Mouse (Mus musculus) spleen, postnatal 10 days (tissue): ENCODE measurements around the gene AL731706.1.
"Not testable (repeated sequence)": the region's sequence is repeated elsewhere in the genome, so short reads cannot be mapped to it uniquely, and the experiment has no call there.

ENCODE experiments used
- DNase-seq, 2 experiments: peaks; one replicate each; pipeline ENCODE4 v3.0.0; 2021 to 2022; ENCODE audit warnings: low spot score in 2 of 2

The AL731706.1 gene

DNA sequence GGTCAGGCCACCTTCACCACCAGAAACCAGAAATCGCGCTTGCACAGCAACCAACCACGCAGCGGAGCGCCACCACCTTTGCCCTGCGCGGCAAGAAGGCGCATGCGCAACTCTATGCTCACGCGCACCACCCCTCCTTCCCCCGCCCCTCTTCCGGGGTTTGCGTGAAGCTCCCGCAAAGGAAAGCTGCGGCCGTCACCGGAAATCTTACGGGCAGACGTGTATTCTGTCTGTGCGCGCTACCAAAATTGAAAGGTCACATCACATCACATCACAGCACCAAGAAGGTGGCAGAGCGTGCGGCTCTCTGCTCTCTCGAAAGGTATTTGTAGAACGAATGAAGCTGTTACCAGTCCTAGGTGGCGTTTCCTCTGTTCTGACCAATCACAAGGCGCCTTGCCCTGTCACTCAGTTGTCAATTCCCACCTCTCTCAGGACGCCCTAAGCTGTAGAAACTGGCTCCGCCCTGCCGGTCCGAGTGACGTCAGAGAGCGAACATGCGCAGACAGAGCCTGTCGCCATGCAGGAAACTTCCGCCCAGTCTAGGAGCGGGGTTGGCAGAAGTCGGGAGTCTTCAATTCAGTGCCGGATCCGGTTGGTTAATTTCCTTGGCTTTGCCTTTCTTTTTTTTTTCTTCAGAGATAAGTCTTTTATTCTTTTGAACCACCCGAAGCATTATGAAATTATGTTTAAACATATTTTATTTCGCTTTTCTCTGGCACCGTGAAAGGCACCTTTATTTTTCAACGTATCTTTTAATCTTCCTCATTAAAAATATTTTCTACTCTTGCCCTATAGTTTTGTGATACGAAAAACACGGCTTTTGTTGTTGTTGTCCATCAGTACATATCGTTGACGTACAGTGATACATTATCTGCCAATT is at the start of gene AL731706.1, which contains the start of the genes Slx4ip and Mkks:
Gene AL731706.1, minus strand, starts transcription at position 322 of the 883 bp plus-strand sequence.
Gene Slx4ip, plus strand, starts transcription at position 151 of the 883 bp plus-strand sequence.
Gene Mkks, minus strand, starts transcription at position 322 of the 883 bp plus-strand sequence.
- peak; percentile 98 to 99 for DNase-seq

DNA sequence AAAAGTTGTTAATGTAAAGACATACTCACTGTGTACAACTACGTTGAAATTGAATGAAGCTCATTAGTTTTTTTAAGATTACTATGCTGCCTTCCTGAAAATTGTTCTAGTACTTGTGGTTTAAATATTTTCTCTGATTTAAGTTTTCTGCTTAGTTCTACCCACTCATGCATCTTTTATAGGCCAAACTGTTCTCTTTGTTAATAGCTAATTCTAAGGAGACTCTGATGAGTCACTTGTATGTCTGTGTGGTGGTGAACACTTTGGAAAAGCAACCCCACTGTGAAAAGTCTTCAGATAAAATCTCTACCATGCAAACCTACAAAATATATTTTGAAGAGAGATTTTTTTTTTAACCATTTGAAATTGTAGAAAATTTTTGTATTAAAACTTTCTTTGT is 47.1 kb upstream of the AL731706.1 start:
- no peak for DNase-seq

DNA sequence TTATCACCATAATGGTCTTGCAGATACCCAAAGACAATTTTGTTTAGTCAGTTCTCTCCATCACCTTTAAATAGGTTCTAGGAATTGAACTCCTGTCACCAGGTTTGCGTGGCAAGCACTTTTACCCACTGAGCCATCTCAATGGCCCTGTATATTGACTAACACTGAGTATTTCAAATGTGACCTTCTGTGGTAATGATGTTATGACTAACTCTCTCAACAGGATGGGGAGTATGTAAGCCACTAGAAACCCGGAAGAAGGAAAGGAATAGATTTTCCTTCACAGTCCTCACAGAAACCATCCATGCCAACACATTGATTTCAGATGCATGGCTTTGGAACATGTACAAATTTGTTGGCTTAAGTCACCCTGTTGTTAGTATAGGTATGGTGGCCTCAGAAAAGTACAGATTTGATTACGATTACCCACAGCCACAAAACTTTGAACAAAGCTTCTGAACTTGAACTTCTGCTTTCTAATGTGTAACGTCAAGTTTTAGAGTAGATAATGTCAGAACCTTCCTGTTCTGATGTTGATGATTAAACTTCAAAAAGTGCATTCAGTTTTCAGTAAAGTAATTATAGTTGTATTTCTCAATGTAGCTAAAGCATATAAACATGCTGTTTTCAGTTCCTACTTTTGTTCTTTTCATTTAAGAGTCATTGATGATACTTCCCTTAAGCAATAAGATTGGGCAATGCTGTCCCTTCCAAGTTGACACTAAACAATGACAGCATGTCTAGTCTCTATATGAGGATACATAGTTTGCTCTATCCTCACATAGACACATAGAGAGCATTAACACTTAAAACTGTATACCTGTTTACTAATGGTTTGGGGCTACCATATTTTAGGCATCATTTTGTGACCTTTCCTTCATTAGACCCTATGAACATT is 45.5 kb upstream of the AL731706.1 start:
- DNase-seq, result no peak

DNA sequence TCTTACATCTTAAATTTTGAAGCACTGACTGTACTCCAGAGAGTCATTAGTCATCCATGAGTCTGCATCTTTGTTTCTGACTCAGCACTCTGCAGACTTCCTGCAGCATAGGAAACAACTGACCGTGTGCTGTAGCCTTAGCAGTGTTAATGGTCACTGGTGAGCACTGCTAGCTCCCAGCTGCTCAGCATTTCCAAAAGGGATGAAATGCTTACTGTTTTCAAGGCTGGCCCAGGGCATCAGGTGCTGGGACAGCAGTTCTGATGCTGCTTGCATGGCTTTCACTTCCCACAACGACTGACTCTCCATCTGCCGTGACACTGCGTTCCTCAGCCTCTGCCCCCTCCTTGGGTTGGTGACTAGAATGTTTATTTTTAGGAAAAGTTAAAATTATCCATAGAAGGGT is 29.8 kb upstream of the AL731706.1 start:
- DNase-seq, result peak; percentile 8 to 14

DNA sequence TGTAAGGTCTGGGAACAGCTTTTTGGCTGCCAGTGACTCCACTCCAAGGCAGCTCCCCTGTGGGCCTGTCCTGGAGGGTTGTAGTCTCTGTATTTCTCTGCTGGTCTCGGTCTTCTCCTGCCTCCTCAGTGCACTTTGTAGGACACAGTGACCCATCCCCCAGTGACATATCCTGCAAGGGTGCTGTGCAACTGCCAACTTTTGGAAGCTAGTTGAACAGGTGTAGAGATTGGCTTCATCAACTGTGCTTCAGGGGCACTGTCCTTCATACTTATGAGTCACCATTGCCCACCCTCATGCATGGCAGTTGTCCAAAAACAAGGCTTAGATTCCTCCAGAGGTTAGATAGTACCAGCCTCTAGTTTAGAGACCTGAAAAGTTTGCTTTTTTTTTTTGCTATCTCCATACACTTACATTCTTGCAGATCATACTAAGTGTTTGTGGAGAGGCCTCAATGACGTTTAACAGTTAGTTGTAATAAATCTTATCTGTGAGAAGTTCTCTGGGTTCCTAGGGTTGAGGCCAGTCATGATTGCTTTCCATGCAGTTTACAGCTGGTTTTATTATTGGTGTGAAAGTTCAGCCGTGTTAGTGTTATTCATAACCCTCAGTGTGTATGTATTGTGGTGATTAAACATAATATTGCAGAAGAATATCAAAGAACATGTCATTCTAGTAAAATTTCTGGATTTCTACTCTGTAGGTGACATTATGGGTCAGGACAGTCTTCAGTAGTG is 29.2 kb upstream of the AL731706.1 start:
- DNase-seq, result no peak

DNA sequence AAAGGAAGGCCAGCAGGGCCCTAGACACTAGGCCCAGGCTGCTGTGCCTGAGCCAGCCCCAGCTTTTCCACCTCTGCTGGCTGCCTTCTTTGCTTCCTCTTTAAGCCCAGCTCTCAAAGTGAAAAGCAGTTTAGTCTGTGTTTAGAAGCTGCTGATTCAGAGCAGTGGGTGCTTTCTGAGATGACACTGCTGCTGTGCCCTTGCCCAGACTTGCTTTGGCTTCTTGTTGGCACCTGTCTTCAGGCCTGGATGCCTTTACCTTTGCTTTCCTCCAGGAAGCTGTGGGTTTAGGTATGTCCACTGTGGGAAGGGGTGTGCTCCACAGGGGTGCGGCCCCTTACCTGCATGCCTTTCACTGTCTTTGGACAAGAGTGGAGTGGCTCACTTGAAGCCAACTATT is 28.2 kb upstream of the AL731706.1 start:
- no peak for DNase-seq

DNA sequence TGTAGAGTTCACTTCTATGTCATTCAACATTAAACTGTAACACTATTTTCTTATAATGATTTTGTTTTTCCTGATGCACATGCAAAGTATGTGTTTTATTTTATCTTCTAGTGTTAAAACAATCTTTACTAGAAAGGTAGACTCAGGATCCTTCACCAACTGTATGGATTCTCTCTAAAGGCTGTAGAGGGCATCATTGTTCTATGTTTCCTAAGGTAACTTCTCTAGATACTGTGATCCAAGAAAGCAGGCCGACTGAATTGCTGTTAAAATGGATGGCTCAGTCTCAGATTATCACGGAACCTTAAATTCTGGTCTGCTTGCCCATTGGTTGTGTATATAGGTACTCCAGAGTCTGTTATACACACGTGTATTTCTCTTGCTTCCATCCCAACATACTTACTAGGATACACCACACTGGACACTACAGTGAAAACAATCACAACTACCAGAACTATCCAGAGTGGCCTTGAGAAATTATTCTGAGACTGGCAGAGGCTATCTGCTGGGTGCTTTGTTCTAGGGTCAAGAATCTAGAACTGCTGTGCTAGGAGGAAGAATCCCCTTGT is 23.2 kb upstream of the AL731706.1 start:
- no peak for DNase-seq

DNA sequence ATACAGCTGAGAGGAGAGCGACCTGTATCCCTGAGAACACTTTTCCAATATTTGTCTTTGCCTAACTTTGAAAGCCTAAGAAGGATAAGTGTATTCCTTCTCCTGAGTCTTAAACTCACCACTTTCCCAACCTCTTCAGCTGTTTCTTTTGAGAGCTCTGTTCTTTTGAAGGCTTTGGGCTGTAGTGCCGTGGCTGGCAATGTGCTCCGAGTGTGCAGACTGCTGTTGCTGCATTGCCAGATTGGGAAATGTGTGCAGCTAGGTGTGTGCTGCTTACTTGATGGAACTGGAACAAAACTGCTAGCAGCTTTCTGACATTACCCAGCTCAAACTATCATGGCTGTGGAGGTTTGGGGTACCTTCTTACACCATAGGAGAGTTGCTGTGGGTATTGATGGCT is 21.8 kb upstream of the AL731706.1 start:
- DNase-seq, result no peak

DNA sequence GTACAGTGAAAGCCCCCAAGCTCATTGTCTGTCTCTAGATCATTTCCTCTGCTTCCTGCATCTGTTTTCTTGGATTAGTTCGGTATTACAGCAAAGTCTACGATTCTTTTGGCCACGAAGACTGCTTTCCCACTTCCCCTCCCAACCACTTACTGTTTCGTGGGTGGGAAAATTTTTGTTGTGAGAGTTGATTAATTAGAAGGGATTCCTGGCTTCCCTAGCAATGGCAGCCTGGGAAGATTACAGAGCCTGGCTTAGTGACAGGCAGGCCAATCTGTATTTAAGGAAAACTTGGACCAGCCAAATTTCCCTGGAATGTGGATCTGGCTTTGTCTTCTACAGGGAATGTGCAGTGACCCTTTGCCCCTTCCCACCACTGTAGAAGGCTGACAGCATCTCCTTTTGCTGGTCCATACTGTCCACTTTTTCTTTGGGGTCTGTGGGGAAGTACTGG is 20.8 kb upstream of the AL731706.1 start:
- no peak for DNase-seq

DNA sequence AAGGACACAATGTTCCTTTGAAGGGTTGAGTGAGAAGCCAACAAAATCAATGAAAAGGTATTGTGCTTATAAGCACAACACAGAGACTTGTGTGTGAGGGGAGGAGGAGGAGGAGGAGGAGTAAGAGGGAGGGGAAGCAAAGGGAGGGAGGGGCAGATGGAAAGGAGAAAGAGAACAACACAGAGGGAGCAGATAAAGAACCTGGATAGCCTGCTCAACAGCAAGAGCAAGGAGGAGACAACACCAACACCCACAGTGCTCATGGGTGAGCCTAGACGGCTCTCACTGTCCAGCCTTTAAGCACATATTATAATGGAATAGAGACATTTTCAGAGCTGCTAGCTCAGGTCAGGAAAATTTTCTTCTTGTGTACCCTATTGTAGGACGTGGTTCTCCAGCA is 18.1 kb upstream of the AL731706.1 start:
- DNase-seq, result no peak

DNA sequence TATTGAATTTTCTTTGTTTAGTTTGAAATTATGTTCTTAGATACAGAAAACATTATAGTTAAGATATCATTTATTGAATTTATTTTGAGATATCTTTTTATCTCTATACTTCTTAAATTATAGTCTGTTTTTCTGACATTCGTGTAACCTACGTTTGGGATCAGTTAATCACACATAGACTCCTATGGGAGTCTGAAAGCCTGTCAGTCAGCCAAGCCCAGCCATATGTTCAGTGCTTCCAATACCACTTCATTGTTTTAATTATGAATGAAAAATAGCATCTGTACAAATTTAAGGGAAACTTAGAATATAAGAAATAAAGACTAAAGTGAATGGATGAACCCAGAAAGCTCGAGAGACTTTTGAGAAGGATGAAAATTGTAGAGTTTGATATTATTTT is 17.4 kb upstream of the AL731706.1 start:
- no peak for DNase-seq

DNA sequence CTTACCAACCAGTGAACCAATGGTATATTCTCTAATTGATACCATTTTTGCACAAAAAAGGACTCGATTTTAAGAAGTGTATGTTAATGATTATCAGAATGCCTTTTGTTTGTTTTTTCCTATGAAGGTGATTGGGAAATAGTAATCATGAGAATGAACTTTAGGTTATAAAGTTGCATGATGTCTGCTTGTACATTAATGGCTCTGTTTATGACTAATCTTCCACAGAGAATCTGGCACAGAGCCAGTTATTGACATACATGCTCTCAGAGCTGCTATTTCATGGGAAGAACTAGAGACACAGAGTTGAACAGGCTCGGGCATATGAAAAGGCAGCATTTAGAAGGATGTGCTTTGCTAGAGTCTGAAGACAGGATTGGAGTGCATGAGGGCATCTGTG is 4.9 kb upstream of the AL731706.1 start:
- DNase-seq, result no peak

DNA sequence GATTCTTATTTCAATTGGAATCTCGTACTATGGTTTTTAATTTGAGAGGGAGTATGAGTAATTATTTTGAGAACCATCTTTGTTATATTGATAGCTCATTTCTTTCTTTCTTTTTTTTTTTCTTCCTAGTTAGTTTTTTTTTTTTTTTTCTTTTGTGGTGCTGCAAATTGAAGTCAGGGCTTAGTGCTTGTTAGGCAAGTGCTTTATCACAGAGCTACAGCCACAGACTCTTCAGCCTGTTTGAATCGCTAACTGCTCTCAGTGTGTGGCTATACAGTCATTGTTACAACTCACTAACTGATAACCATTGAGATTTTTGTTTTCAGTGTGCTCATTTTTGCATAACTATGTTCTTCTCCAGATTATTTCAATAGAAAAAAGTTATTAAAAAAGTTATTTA is 3.3 kb upstream of the AL731706.1 start:
- DNase-seq, result no peak

DNA sequence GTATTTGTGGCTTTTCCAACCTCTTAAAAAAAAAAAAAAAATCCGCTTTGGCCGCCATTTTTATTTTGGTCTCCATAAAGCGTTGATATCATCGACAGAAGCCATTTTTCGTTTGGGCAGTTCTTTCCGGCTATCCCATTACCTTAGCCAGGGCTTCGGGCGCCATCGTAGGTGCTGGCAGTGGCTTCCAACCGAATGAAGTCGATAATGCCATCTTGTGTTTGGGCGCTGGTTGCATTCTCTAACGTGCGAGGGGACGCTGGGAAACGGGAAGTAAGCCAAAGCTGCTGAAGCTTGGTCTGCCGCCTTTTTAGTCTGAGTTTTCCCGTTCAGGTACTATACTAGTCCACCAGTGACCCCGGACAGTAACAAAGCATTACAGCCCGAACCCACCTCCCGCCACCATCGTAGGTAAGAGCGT is 772 bp upstream of the AL731706.1 start:
- DNase-seq, result peak; percentile 87 to 92

DNA sequence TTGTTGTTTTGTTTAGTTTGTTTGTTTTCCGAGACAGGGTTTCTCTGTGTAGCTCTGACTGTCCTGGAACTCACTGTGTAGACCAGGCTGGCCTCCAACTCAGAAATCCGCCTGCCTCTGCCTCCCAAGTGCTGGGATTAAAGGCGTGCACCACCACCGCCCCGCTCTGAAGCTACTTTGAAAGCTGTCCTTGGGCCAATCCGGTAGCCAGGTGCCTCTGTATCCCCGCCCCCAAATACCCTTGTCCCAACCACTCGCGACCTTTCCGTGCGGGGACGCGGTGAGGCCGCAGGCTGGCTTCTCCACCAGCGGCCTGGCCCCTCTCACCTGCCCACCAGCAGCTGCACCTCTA is 497 bp downstream of the AL731706.1 start:
- not testable (repeated sequence) for DNase-seq

DNA sequence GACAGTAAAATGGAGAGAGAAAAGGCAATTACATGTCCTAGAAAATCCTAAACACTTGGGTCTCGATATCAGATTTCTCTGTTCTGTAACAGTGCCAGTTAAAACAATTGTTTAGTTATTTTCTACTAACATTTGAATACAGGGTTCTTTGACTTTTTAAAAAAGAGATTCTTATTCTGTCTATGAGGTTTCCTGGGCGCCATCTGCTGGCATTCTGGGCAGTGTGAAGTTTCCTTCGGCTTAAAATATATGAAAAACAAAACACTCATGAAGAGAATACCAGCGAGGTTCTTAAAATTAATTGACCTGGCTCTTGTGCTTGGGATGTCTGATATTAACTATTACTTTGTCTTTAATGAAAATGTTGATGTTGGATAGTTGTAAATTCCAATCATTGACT is 4.3 kb downstream of the AL731706.1 start:
- peak in 1 of 2 experiments; percentile 30 for DNase-seq

DNA sequence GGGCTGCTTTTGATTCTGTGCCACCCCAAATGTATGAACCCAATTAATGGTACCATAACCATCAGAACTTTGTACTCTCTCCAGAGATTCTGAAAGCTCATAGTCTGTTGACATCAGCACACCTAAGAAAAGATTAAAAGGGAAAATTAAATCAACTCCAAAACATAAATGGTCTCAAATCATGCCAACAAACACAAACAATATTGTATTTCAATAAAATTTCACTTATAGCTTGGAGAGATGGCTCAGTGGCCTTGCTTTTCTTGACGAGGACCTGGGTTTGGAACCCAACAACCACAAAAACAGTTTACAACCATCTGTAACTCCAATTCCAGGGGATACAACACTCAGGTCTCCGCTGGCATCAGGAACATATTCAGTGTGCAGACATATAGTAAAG is 5.6 kb downstream of the AL731706.1 start, which contains the start of gene AL731706.2:
Gene AL731706.2, minus strand, starts transcription at position 101 of the 400 bp plus-strand sequence.
- DNase-seq, result no peak

DNA sequence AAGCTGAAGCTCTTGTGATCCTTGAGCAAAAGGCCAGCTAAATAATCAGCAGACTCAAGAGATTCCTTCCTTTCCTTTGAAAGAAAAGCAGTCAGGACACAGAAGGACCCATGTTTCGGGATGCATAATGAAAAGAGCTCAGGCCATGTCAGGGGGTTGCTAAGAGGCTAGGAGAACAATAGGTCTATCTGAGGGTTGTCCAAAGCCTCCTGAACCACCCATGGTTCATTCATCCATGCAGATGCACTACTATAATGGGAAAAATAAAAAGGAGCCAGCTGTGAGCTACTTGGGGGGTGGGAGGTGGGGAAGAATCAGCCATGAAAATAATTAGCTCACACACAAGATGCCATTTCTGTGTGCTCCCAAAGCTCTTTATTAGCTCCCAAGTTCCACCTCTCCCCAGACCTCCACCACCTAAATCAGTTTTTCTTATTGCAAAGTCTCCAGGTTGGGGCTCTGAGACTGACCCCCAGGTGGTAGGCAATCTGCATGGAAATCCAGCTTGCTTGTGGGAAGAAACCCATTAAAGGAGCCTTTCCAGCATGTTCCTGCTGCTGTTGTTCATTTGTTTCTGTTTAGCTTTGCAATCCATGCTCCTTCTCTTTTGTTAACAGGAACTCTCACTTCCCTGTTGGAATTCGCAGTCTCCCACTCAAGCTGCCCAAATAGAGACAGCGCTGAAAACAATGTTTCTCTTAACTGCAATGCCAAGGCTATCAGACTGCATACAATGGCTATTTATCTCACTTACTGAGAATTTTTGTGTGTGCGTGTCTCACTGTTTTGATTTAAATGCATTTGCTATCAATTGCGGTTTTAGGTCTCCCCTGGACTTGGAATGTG is 36.4 kb downstream of the AL731706.1 start:
- DNase-seq, result no peak

DNA sequence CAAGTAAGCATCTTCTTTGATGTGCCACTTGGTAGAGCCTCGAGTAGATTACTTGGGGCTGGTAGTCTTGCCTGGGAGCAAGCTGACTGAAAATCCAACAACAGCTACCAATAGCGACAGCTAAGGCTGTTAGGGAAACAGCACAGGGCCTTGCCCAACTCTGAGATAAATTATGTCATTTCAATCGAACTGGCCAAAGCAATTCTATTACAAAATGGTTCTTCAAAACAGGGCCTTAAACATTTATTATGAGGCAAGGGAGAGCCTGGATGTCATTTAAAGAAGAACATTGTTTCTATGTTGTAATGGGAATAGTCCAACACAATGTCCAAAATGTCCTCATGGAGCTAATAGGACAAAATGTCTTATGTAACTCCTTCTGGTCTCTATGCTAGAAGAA is 40.8 kb downstream of the AL731706.1 start:
- no peak for DNase-seq

DNA sequence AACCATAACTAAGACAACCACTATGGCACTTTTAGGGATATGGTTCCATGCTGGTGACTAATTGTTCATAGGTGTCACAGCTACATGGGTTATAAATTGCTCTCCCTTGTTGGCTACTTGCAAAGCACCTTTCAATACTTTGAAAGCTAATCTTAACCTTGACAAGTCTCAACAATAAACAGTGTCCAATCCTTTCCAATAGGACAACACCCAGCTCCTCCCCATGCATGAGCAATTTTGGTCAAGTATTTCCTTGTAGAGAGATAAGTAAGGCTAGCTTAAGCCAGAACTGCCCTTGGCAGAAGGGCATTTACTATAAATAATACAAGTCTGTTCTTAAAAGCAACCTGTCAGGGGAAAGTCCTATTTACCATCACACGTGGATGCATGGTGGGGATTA is 53.2 kb downstream of the AL731706.1 start:
- DNase-seq, result no peak
